23 mouse cellular contexts compared by ENCODE assay signal in genomic region chr7:36218386-36218785, GRCm38 (mm10).
DNase-seq lines count a peak whose midpoint lies in the region; ATAC-seq and TF ChIP-seq lines count a peak whose summit lies in the region.
"Had no signal": no experiment of that assay in that cellular context is flagged by ENCODE, and none has a peak within 500 bp of the region (broad histone marks: within the 10 kb centered on the region; RNA-seq: fewer than 3 reads in every experiment).

No protein-coding gene starts in this region.

- 61% methylated on average over 2 of the region's 2 CpGs for WGBS in hindbrain, postnatal 0 days
- 60% methylated on average over 2 of the region's 2 CpGs for WGBS in hindbrain, embryonic 13.5 days
- WGBS in midbrain, embryonic 14.5 days = 54% methylated on average over 2 of the region's 2 CpGs
- WGBS in midbrain, embryonic 16.5 days = 57% methylated on average over 2 of the region's 2 CpGs

- H3K36me3 ChIP-seq in hindbrain, postnatal 0 days (ENCODE audit: insufficient read depth, low read length) = no peaks in the 10 kb centered on the region
- H3K36me3 ChIP-seq in hindbrain, embryonic 13.5 days = no peaks in the 10 kb centered on the region
- H3K36me3 ChIP-seq in midbrain, embryonic 14.5 days (ENCODE audit: control insufficient read depth, insufficient read depth, low read length) = no peaks in the 10 kb centered on the region
- H3K36me3 ChIP-seq in midbrain, embryonic 16.5 days (ENCODE audit: control insufficient read depth, insufficient read depth, low read length) = no peaks in the 10 kb centered on the region
- H3K36me3 ChIP-seq: embryonic facial prominence, embryonic 13.5 days; heart, embryonic 12.5 days; kidney, embryonic 15.5 days; limb, embryonic 10.5 days; liver, embryonic 15.5 days; stomach, embryonic 15.5 days had no signal

- H3K27me3 ChIP-seq in hindbrain, postnatal 0 days (ENCODE audit: insufficient read depth, low read length) = no peaks in the 10 kb centered on the region
- no peaks in the 10 kb centered on the region for H3K27me3 ChIP-seq in hindbrain, embryonic 13.5 days
- no peaks in the 10 kb centered on the region for H3K27me3 ChIP-seq in midbrain, embryonic 14.5 days (ENCODE audit: control insufficient read depth, insufficient read depth, low read length)
- H3K27me3 ChIP-seq in midbrain, embryonic 16.5 days (ENCODE audit: control insufficient read depth, insufficient read depth, low read depth, low read length) = no peaks in the 10 kb centered on the region
- H3K27me3 ChIP-seq: embryonic facial prominence, embryonic 13.5 days; forebrain, embryonic 13.5 days; heart, embryonic 12.5 days; kidney, embryonic 15.5 days; liver, embryonic 15.5 days; stomach, embryonic 15.5 days had no signal

- H3K4me1 ChIP-seq in hindbrain, postnatal 0 days (ENCODE audit: insufficient read depth, low read length) = no peaks in the 10 kb centered on the region
- no peaks in the 10 kb centered on the region for H3K4me1 ChIP-seq in hindbrain, embryonic 13.5 days (replicated peaks)
- H3K4me1 ChIP-seq in midbrain, embryonic 14.5 days (ENCODE audit: control insufficient read depth, insufficient read depth, low read length) = no peaks in the 10 kb centered on the region
- H3K4me1 ChIP-seq in midbrain, embryonic 16.5 days (ENCODE audit: control insufficient read depth, insufficient read depth, low read length) = no peaks in the 10 kb centered on the region
- H3K4me1 ChIP-seq: embryonic facial prominence, embryonic 13.5 days; forebrain, embryonic 13.5 days; heart, embryonic 12.5 days; kidney, embryonic 15.5 days; limb, embryonic 10.5 days; liver, embryonic 15.5 days; stomach, embryonic 15.5 days had no signal

- H3K27ac ChIP-seq in hindbrain, postnatal 0 days = no peak overlapping the region
- no peak overlapping the region for H3K27ac ChIP-seq in hindbrain, embryonic 13.5 days
- no peak overlapping the region for H3K27ac ChIP-seq in midbrain, embryonic 14.5 days (replicated peaks; ENCODE audit: low read depth, low read length)
- H3K27ac ChIP-seq in midbrain, embryonic 16.5 days (ENCODE audit: low read length) = no peak overlapping the region
- H3K27ac ChIP-seq: embryonic facial prominence, embryonic 13.5 days; forebrain, embryonic 13.5 days; gastrocnemius, adult 2 months; kidney, embryonic 15.5 days; limb, embryonic 10.5 days; liver, embryonic 15.5 days; macrophage; stomach, embryonic 15.5 days had no signal

- H3K4me3 ChIP-seq in hindbrain, postnatal 0 days (ENCODE audit: low read length) = no peak overlapping the region
- no peak overlapping the region for H3K4me3 ChIP-seq in hindbrain, embryonic 13.5 days
- no peak overlapping the region for H3K4me3 ChIP-seq in midbrain, embryonic 14.5 days (replicated peaks; ENCODE audit: low read depth, low read length)
- no peak overlapping the region for H3K4me3 ChIP-seq in midbrain, embryonic 16.5 days (ENCODE audit: low read depth, low read length)
- H3K4me3 ChIP-seq: embryonic facial prominence, embryonic 13.5 days; erythroblast, embryonic 14.5 days; forebrain, embryonic 13.5 days; gastrocnemius, adult 2 months; heart, embryonic 12.5 days; kidney, embryonic 15.5 days; limb, embryonic 10.5 days; liver, embryonic 15.5 days; stomach, embryonic 15.5 days had no signal

- no peak overlapping the region for H3K4me2 ChIP-seq in hindbrain, postnatal 0 days (ENCODE audit: low read depth, low read length)
- H3K4me2 ChIP-seq in hindbrain, embryonic 13.5 days = no peak overlapping the region
- H3K4me2 ChIP-seq in midbrain, embryonic 14.5 days (ENCODE audit: low read length) = no peak overlapping the region
- no peak overlapping the region for H3K4me2 ChIP-seq in midbrain, embryonic 16.5 days (ENCODE audit: low read length)
- H3K4me2 ChIP-seq: embryonic facial prominence, embryonic 13.5 days; forebrain, embryonic 13.5 days; heart, embryonic 12.5 days; kidney, embryonic 15.5 days; liver, embryonic 15.5 days; stomach, embryonic 15.5 days had no signal

- no peaks in the 10 kb centered on the region for H3K9me3 ChIP-seq in hindbrain, postnatal 0 days (ENCODE audit: low read length)
- H3K9me3 ChIP-seq in hindbrain, embryonic 13.5 days = no peaks in the 10 kb centered on the region; the same call in 1 of the 2 replicates
- H3K9me3 ChIP-seq in midbrain, embryonic 14.5 days (ENCODE audit: control insufficient read depth, low read length) = no peaks in the 10 kb centered on the region
- no peaks in the 10 kb centered on the region for H3K9me3 ChIP-seq in midbrain, embryonic 16.5 days (replicated peaks; ENCODE audit: control insufficient read depth, low read length, poor library complexity, severe bottlenecking)
- H3K9me3 ChIP-seq: embryonic facial prominence, embryonic 13.5 days; forebrain, embryonic 13.5 days; kidney, embryonic 15.5 days; limb, embryonic 10.5 days; liver, embryonic 15.5 days; stomach, embryonic 15.5 days had no signal

- no peak for ATAC-seq in hindbrain, postnatal 0 days
- no peak for ATAC-seq in hindbrain, embryonic 13.5 days (ENCODE audit: low FRiP score)
- no peak for ATAC-seq in midbrain, embryonic 14.5 days (ENCODE audit: low FRiP score, low TSS enrichment)
- no peak for ATAC-seq in midbrain, embryonic 16.5 days
- ATAC-seq: forebrain, embryonic 13.5 days had no signal

- DNase-seq in hindbrain, postnatal 0 days (ENCODE audit: low spot score) = no peak
- DNase-seq in midbrain, embryonic 14.5 days = peak; percentile 6
- DNase-seq in ZHBTc4 (ENCODE audit: low read depth, low spot score) = peak; percentile 62
- DNase-seq in thymus, postnatal 4 days = no peak
- DNase-seq in adrenal gland, postnatal 4 days (ENCODE audit: low spot score in 2 of 2) = no peak
- DNase-seq: adrenal gland, postnatal 25 days; cerebellum, adult 11-12 months; cerebellum, postnatal 14 days; gastrocnemius, adult 2 months; heart, postnatal 10 days; liver; thymus, adult 18-20 months had no signal

- no peak overlapping the region for H3K9ac ChIP-seq in hindbrain, postnatal 0 days (replicated peaks; ENCODE audit: low read length)
- no peak overlapping the region for H3K9ac ChIP-seq in hindbrain, embryonic 13.5 days
- H3K9ac ChIP-seq in midbrain, embryonic 14.5 days (replicated peaks; ENCODE audit: low read length) = no peak overlapping the region
- H3K9ac ChIP-seq in midbrain, embryonic 16.5 days (ENCODE audit: low read depth, low read length) = no peak overlapping the region
- H3K9ac ChIP-seq: embryonic facial prominence, embryonic 13.5 days; forebrain, embryonic 13.5 days; heart, embryonic 12.5 days; kidney, embryonic 15.5 days; liver, embryonic 15.5 days; stomach, embryonic 15.5 days had no signal

- TF ChIP-seq CTCF in hindbrain, postnatal 0 days (IDR thresholded peaks at IDR 0.05; ENCODE audit: low read depth) = peak; percentile 10; the same call in 1 of the 2 replicates

Comparison
In these comparisons a context has a peak if more than half of its experiments do, and no peak if none do; other contexts are left out.
1. DNase-seq: peak in midbrain, embryonic 14.5 days (single experiment) and ZHBTc4 (single experiment); none in hindbrain, postnatal 0 days (single experiment), thymus, postnatal 4 days (single experiment) and adrenal gland, postnatal 4 days (0 of 2).